Mouse (Mus musculus): ENCODE data around the gene Slit3.

Slit3 gene

DNA sequence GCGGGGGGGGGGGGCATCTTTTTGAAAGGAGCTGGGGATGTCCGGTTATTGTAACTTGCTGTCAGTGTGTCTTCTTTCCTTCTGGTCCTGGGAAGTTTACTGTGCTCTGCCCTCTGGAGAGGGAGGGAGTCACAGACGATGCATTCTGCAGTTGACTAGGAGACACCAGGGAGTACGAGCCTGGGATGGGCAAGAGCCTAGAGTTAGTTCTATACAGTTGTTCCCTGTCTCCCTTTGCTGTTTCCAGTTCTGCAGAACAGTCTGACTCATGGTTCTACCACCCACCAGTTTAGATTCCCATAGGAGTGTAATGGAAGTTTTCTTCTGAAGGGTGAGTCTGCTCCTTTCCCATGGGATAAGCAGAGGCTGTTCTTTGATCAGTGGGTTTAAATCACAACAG, 229.9 kb downstream of the Slit3 start:
- peak in 1 of 2 experiments; percentile 35 for DNase-seq (ENCODE audit: low spot score in 2 of 2)

DNA sequence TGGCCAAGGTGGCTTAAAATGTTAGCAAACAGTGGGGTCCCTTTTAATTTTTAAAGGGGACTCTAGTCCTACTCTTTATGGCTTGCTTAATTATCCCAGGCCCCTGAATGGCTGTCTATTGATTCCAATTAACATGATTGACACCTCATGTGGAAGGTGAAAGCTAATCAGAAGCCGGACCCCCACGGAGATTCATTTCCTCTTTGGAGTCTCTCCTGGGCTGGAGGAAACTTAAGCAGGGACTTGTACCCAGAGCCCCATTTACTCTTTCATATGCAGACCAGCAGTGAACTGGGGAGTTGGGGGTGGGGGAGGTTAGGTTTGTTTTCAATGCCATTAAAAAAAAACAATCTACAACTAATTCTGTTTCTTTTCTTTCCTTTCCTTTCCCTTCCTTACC, 230.4 kb downstream of the Slit3 start:
- DNase-seq (ENCODE audit: low spot score in 2 of 2): no peak

DNA sequence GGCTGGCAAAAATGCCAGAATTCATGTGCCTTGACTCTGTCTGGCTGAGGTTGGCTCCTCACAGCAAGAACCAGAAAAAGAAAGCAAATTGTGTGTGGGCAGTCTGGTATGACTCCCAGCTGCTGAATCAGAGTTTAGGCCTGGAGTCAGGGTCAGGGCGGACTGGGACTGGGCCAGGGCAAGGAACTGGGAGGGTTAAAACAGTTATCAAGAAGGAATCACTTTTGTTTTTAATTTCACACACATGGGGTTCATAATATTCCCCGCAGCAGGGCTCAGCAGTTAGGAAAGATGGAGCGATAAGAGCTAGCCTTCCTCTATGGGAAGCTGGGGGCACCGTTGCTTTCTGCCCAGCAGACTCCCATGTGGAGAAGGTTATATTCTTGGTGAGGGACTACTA, 234.8 kb downstream of the Slit3 start:
- no peak for DNase-seq (ENCODE audit: low spot score in 2 of 2)

DNA sequence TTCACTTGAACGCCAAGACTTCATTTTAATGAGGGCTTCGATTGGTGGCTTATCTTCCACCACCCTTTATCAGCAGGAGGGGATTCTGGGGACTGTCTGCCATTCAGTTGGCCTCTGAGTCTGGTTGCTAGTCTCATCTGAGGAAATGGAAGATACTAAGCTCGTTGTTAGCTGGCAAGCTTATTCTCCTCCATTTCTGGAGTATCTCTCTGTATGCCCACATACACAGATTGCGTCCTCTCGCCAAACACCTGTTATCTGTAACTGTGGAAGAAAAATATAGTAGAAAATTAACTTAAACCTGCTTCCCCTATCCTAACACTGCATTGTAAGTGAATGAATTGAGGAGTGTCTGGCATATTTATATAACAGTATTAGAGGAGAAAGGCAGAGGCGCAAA, 240.0 kb downstream of the Slit3 start:
- peak; percentile 31 to 43 for DNase-seq (ENCODE audit: low spot score in 2 of 2)

DNA sequence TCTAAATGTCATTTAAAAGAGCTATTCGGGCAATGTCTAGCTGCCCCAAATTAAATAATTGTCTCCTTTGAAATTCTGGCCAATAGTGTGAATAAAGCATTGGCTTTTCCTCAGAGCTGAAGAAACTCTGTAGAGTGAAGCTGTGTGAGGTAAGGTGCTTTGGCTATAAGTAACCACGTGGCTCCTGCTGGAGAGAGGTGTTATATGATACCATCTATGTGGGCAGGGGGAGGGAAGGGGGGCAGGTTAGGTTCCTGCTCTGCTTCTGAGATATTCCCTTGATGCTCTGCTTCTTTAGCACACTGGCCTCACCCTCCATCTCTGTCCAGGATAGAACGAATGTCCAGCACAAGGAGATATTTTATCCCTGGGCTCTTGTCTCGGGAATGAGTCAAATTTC, 242.0 kb downstream of the Slit3 start:
- no peak for DNase-seq (ENCODE audit: low spot score in 2 of 2)

DNA sequence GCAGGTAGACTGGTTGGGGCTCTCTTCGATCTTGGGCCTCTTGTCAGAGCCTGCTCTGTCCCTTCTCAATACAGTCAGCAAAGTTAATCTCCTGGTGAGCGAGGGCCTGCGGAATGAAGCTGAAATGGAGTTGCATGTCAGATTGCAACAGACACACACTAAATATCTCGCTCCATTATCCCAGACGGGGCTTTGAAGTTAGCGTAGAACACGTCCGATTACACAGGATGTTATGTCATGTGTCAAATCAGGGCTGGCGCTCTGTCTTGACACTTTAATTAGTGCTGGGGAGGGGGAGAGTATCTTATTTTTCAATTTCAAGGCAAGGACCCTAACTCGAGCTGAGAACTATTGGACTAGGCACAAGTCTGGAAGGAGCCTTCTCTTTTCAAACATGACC, 243.4 kb downstream of the Slit3 start:
- DNase-seq (ENCODE audit: low spot score in 2 of 2): no peak

DNA sequence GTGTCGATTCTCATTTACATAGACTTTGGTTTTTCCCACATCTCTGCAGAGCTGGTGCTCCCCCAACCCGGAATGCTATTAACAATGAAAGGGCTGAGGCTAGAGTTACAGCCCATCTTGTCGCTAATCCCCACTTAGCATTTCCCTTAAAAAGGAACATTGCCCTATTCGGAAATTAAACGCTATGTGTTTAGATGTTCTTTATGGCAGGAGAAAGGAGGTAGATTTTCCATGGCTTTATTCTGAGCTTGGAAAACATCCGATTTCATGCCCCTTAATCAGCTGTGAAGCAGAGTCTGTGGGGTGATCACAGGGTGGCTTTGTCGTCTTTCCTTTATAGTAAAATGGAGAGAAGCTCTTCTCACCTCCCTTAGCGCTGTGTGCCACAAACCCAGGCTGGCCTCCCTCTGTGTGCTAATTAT, 244.5 kb downstream of the Slit3 start:
- DNase-seq (ENCODE audit: low spot score in 2 of 2): no peak

DNA sequence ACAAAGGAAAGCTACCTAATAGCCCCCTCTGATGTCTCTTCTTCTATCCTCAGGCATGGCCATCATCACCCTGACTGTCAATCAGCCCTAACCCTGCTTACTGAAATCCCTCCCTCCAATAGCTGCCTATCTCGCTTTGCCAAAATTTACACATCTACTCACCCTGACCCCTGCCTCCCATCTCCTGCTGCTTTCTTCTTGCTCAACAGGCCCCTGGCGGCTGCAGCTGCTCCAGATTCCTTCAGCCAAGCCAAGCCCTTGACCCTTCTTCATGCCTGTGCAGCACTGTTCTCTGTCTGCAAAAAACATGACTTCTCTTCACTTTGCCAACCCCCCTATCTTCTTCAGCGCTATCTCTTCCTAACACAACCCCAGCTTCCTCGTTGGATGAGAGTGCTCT, 245.6 kb downstream of the Slit3 start:
- DNase-seq (ENCODE audit: low spot score in 2 of 2): no peak

DNA sequence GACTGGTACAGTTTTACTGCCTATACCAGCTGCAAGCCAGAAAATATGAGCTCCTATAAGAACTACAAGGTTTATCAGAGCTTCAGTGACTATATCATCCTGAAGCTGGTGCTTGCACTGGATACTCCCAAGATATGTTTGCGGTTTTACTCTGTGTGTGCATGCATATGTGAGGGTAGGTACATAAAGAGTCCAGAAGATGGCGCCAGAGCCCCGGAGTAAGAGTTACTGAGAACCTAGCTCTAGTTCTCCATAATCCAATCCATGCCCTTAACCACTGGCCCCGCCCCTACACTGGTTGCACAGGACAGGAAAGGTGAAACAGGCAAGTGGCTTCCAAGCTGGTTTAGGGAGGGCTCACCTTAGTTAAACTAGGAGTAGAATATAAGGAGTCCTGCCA, 246.2 kb downstream of the Slit3 start:
- DNase-seq (ENCODE audit: low spot score in 2 of 2): no peak

DNA sequence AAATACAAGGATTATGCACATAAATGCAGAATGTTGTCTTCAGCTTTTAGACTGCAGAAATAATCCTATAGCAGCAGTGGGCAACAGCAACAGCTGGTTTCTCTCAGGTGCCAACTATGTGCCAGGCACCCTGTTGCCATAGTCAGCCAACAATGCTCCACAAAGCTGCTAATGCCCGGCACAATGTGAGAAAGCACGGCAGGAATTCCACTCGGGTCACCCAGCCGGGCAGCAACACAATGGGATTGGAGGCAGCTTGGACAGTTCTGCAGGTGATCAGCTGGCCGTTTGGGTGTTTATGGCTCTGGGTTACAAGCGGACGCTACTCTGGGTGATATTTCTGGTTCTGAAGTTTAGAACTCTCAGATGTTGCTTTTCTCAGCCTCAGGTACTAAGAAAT, 248.9 kb downstream of the Slit3 start:
- no peak for DNase-seq (ENCODE audit: low spot score in 2 of 2)

DNA sequence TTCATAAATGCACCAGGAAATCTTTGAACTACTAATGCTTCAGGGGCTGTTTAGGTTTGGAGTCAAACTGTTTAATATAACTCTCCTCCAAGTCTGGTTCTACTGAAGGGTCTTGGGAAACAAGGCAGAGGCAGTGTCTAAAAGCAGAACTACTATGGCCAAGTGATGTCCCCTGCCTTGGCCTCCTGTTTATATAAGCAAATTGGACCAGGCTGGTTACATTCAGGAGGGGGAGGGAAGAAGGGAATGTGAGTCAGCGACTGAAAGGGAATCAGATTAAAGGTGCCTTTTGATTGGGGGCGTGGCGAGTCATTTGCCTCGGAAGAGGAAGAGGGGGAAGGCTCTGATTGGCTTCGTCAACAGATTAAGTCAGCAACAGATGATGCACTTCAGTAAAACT, 249.7 kb downstream of the Slit3 start:
- DNase-seq (ENCODE audit: low spot score in 2 of 2): no peak

DNA sequence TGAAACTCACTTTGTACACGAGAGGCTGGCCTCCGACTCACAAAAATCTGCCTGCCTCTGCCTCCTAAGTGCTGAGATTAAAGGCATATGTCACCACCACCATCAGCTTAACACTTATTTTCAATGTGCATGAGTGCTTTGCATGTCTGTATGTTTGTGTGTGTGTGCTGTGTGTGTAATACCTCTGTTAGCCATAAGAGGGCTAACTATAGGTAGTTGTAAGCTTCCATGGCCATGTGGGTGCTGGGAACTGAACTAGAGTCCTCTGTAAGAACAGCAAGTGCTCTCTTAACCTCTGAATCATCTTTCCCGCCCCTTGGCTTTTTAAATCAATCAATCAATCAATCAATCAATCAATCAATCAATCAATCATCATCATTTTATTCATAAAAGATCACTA, 251.4 kb downstream of the Slit3 start:
- DNase-seq (ENCODE audit: low spot score in 2 of 2): no peak

DNA sequence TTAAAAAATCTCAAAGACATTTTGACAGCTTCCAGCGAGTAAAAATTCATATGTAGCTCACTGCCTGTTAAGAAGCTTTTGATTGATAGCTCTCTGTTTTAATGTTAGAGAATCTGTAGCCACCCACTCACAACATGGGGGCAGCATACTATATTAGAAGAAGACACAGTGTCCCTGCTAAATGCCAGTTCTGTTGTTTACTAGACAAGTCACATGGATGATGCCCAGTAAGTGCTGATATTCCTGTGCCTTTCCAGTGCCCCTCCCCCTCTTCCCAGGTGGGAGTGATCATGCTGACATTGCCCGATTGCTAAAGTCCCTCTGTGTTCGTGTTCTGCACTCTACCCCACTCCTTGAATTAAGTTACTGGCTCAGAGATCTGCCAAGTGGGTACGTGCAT, 254.0 kb downstream of the Slit3 start:
- DNase-seq (ENCODE audit: low spot score in 2 of 2): no peak

DNA sequence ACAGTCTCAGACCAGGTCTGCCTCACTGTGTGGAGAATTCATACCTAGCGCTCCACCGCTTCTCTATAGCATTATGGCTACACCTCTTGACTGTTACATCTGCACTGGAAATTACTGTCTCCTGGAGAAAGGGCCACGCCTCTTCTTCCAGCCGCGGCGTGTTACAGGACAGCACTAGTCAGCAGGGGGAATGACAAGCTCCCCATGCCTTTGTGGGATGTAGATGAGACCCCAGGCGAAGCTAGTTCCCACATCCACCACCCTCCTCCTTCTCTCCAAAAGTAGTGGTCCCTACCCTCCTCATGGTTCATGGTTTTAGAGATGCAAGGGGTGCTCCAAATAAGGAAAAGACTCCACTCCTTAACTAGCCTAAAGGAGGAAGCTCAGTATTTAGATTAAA, 257.8 kb downstream of the Slit3 start:
- DNase-seq (ENCODE audit: low spot score in 2 of 2): no peak

DNA sequence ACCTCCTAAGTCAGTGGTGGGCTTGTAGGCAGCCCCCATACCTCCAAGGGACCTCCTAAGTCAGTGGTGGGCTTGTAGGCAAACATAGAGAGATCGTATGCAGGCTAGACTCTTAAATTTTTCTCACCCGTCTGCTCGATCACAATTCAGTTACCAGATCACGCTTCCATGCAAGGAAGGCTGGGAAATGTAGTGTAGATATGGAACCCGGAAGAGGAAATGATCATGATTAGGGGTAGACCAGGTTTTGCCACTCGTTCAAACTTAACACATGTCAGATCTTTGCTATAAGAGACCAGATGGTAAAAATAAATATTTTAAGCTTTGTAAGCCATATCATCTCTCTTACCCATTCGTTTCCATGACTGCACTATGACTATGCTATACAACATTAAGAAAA, 258.4 kb downstream of the Slit3 start:
- no peak for DNase-seq (ENCODE audit: low spot score in 2 of 2)

DNA sequence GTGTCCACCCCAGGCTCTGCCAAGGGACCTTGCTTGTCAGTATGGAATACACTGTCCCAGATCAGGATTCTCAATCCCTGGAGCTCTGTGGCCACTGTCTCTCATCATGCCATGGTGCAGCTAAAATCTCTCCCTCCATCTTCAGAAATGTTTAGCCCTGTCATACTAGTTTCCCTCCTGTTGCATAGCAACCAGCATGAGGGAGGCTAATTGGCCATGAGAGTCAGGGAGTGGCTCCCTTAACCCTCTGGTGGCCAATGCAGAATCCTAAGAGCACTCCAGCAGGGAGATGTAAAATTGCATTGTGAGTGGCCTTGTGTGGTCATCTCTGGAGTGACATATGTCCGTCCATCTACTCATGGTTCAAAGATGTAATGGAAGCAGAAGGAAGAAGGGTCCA, 259.7 kb downstream of the Slit3 start:
- no peak for DNase-seq (ENCODE audit: low spot score in 2 of 2)

DNA sequence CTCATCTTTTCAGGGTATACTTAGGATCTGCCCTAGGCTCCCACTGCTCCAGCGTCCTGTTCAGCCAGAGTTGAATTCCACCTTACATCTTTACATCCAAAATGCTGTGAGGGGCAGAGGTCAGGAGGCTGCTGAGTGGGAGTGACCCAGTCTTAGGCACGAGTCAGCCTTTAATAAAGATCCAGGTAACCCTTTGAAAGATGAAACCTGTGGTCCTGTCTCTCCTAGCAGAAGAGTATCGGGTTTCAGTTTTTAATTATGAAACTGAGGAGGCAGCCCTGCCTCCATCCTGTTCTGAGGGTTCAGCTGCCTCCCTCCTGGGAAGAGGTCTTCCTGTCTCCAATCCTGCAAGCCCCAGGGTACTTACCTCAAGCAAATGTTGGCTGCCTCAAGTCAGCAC, 264.4 kb downstream of the Slit3 start:
- no peak for DNase-seq (ENCODE audit: low spot score in 2 of 2)

DNA sequence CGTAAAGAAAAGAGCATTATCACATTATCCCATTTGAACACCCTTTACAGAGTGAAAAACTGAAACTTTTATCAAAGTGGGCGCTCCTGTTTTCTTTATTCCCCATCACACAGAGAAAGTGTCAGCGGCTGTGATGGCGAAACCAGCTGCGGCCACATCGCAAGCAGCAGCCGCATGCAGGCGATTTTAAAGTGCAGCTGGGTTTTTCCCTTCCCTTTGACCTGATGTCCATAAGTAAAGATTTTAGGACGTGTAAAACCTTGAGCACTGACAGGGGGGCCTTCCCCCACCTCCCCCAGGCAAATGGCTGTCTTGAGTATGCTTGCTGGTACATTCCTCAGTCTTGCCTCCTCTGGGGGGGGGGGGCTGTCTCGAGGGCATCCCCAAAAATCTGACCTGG, 266.8 kb downstream of the Slit3 start:
- no peak for DNase-seq (ENCODE audit: low spot score in 2 of 2)

DNA sequence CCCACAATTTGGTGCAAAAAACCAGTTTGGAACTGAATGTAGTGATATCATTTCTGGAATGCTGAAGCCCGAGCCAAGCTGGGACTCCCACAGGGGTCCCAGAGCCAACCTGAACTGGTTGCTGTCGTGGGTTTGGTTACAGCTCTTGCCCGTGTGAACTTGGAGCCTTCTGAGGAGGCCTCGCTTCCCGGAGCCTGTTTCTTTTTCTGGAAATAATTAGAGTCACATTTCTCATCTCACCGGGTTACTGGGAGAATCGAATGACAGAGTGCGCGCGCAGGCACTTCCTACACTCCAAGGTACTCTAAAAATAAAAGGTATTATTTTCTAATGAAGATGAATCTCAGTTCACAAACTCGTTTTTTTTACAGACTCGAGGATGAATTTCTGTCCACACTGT, 267.4 kb downstream of the Slit3 start:
- peak; percentile 53 to 60 for DNase-seq (ENCODE audit: low spot score in 2 of 2)

DNA sequence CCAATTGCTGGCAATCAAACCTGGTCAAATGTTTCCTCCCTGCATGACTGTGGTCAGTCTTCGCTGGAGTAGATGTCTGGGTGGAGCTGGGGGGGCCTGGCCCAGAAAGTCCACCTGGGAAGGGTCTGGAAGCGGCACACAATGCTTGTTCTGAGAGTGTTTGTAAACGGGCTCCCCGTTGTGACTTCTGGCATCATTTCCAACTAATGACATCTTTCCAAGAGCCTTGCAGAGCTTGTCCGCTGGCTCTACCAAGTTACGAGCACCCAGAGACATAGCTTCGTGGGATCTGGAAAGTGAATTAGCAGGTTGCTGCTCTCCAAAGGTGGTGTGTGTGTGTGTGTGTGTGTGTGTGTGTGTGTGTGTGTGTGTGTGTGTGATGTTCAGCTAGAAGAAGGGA, 268.3 kb downstream of the Slit3 start:
- no peak for DNase-seq (ENCODE audit: low spot score in 2 of 2)

DNA sequence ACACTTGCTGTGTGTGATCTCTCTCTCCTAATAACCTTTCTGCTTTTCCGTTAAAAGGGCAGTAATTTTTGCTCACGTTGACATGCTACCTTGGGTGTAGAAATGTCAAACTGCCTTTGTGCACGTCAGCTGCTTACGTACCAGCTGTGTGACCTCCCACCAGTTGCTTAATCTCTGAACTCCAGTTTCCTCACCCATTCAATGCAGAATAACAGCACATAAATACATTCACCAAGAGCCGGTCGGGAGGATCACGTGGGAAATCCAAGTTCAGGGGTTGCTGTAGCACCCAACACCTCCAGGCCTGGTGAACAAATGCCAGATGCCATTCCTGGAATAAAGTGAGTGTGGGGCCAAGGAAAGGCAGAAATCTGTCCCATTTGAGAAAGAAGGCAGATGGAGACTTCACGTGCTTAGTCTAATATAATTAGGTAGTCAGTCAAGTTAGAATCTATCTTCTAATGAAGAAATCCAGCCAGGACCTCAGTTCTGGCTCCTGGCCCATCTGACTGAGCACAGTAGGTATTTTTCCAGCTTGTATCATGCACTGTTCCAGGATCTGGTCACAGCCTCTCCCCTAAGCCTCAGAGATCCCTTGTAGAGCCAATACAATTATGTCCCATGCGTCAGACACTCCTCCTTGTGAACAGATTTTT, 268.9 kb downstream of the Slit3 start:
- DNase-seq (ENCODE audit: low spot score in 2 of 2): no peak

DNA sequence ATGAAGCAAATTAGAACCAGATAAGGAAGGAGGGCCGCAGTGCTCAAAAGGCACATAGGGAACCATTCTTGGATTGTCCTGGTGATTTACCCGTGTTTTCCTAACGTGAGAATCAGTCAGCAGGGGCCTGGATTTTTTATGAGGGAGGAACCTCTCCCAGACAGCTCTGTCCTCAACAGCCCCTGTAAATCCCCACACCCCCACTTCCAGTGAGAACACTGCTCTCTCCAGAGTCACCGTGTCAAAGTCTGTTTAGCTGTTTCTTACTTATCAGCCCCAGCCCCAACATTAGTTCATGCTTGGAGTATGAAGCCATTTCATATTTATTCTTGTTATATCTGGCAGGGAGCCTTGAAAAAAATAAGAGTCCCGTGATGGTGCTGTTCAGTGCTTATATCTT, 272.8 kb downstream of the Slit3 start:
- DNase-seq (ENCODE audit: low spot score in 2 of 2): no peak

DNA sequence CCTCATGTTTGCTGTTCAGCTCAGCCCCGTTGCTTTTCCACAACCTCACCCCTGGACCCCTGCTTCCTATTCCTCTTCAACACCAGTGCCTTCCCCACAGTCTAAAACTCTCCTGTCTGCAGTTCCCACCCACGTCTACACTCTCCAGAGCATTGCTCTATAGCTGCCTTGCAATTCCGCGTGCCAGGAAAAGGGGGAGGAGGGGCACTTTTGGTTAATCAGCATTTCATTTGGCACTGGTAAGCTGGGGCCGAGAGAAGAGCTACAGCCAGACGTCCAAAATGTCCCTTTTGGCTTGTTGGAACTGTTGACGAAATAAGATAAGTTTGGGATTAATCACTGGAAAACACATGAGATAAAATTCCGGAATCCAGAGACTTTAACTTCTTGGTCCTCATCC, 274.4 kb downstream of the Slit3 start:
- peak; percentile 33 to 46 for DNase-seq (ENCODE audit: low spot score in 2 of 2)

DNA sequence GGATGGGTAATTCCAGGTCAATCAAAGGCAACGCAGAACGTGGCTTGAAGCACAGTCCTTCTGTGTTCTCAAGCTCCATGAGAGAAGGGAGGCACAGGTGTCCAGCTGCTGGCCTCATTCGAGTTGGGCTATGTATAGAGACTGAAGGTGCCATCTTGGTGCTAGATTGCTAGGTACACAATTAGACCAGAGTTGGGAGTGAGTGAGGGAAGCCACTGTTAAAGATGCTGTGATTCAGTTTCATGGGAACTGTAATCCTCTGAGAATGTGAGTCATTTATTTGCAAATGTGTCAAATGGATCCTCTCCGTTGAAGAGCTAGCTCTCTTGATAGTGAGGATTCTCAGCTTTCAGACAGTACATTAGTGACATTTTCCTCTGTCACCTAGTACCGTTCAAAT, 277.3 kb downstream of the Slit3 start:
- peak in 1 of 2 experiments; percentile 26 for DNase-seq (ENCODE audit: low spot score in 2 of 2)

DNA sequence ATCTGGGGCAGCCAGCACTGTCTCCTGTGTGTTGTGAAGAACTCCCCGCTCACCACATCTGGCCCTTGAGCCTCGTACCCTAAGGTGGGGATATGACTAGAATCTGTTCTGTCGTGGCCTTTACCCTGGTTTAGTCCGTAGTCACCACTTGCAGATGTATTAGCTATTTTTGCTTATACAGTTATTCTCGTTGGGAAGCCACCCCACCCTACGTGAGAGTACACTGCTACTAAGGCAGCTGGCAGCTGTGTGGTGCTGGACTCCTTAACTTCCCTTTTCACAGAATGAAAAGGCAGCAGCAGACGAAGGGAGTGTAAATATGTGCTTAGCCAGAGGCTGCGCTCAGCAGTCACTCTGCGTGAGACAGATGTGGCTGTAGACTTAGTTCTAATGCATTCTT, 282.5 kb downstream of the Slit3 start:
- DNase-seq (ENCODE audit: low spot score in 2 of 2): no peak
